Mouse (Mus musculus) right cerebral cortex, postnatal 36 days (tissue): ENCODE measurements around the gene Pcnp.
"Not testable (repeated sequence)": the region's sequence is repeated elsewhere in the genome, so short reads cannot be mapped to it uniquely, and the experiment has no call there.

Source experiments
- DNase-seq, 2 experiments: peaks; one replicate each; pipeline ENCODE4 v3.0.0; 2022; ENCODE audit warnings: low spot score in 2 of 2, mixed read lengths in 1 of 2

Pcnp gene

GRCm38 (mm10) chr16:56029661-56030082, at the start of gene Pcnp:
Gene Pcnp, minus strand, starts transcription at chr16:56029739.
- DNase-seq: peak; percentile 97

- DNase-seq: no peak
Observed at GRCm38 (mm10) chr16:56076121-56076869, 46.8 kb upstream of the Pcnp start.

DNA sequence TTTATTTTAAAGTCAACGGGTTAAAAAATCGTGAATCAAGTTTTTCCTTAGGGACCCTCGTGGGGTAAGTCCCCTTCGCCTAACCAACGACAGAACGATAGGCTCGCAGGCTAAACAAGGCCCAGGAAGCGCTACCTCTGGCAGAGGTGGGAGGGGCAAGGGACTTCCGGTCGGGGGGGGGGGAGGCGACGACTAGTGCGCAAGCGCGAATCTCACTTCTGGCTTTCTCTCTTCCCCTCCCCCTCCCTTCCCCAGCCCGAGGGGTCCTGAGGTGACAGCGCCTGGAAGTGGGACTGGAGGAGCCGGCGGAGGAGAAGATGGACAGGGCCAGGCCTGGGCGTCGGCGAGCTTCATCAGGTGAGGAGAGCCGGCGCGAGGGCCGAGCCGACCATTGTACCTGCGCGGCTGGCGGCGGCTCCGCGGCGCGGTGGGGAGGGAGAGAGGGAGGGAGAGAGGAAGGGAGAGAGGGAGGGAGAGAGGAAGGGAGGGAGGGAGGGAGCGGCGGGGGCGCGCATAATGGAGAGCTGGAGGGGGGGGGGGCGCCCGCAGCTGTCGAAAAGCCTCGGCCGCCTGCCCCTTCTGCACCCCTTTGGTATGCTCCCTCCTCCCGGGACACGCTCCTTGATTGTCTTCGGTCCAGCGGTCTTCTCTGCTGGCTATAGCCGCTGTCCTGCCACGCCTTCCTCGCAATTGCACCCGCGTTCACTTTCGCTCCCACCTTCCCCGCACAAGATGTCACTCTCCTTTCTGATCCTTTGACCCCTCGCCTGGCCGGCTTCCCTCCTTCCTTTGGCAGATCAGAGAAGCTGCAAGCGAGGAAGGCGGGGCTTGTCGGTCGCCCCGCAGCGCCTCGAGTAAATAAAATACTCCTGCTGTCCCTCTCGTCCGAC, 45.9 kb upstream of the Pcnp start:
- peak; percentile 66 to 74 for DNase-seq

GRCm38 (mm10) chr16:56074565-56074964, 45.0 kb upstream of the Pcnp start:
- no peak for DNase-seq

- no peak for DNase-seq
Observed at GRCm38 (mm10) chr16:56074122-56074521, 44.6 kb upstream of the Pcnp start.

- not testable (repeated sequence) for DNase-seq
Observed at GRCm38 (mm10) chr16:56073150-56073549, 43.6 kb upstream of the Pcnp start.

DNA sequence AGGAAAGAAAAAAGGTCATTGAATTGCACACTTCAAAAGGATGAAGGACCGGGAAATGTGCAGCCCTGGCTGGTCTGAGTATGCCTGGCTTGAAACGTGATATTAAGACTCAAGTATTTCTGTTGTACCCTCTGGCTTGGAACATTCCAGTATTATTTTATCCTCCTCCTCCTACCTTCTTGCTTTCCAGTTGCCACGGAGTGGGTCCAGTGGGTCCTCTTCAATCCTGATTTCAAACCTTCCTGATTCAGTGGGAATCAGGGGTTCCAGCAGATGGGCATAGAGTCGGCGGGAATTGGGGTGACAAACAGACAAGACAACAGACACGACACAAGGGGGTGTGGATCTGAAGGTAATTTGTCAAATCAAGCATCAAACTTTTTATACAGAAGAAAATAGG, 43.0 kb upstream of the Pcnp start:
- DNase-seq: no peak

DNA sequence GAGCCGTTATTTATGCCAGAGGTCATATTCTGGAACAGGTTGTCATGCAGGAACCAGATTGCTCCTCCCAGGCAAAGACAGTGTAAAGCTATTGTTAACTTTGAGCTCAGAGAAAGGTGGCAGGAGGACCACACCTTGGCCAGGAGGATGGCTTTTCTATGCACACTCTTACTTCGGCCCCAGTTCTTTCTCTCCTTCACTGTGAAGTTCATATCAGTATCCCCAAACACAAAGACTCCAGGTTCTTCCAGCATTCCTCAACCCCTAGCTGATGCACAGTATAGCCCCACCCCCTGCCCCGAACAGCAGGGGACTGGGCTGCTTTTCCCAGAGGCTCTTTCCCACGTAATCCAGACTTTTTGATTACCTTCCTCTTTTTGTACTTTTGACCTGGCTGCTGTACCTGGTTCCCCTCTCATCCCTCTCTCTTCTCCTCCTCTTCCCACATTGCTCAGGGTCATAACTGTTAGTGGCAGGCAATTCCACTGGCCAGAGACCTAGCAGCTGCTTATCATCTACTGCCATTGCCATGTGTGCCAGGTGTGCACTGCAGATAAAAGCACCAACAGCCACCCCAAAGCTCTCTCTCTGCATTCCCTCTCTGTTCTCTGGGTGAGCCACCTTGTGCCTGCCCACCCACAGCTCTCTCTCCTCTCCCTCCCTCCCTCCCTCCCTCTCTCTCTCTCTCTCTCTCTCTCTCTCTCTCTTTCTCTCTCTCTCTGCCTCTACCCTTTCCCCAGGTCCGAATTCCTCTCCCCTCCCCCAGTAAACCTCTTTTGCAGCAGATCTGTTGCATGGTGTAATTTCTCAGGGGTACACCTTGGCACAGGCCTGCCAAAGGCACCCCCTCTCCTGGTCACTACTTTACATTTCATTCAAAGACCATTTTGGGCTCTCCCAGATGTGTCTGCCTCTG, 42.0 kb upstream of the Pcnp start:
- DNase-seq: no peak

- DNase-seq: no peak
Observed at GRCm38 (mm10) chr16:56068523-56069070, 39.1 kb upstream of the Pcnp start.

- DNase-seq: no peak
Observed at GRCm38 (mm10) chr16:56066113-56066512, 36.6 kb upstream of the Pcnp start.

DNA sequence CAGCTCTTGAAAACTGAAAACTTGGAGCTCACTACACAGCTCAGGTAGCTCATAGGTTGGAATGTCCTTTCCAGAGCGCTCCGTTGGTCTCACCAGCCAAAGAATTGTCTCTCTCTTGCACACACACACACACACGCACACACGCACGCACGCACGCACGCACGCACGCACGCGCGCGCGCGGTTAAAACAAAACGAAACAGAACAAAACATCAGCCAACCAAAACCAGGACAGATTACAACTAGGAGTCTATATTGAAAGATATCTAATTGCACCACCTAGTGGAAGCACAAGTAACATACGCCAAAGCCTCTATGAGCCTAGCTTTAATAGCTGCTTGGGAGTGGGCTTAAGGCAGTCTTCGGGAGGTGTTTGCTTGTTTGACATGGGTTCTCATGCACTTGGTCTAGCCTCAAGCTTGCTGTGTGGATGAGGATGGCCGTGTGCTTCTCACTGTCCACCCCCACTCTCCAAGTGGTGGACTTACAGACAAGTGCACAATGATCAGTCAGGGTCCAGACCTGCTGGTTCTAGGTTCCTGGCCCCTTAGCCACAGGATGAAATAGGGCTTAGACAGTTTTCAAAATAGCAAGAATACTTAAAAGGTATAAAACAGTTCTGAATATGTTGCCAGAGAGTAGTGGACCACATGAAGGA, 34.9 kb upstream of the Pcnp start:
- peak; percentile 60 to 71 for DNase-seq

- DNase-seq: no peak
Observed at GRCm38 (mm10) chr16:56062981-56063380, 33.4 kb upstream of the Pcnp start.

DNA sequence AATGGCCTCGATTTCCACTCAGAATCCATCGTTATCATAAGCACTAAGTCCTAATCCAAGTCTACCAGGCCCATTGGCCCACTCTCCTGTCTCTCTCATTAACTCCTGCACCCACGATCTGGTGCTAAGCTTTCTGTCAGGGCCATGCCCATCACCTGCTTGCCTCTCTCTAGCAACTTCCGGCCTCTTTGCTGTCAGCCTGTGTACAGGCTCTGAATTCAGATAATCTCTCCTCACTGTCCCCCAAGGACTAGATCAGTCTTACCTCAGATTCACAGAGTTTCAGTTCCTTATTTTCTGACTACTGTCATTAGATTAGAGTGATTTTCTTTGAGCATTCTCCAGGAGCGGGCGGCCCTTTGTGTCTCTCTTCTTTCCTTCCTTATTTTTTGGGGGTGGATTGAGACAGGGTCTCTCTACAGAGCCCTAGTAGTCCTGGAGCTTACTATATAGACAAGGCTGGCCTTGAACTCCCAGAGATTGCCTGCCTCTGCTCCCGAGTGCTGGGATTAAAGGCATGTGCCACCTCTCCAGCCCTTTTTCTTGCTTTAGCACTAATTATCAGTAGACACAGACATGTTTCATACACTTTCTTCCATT, 32.6 kb upstream of the Pcnp start:
- DNase-seq: no peak

- no peak for DNase-seq
Observed at GRCm38 (mm10) chr16:56058151-56058550, 28.6 kb upstream of the Pcnp start.

DNA sequence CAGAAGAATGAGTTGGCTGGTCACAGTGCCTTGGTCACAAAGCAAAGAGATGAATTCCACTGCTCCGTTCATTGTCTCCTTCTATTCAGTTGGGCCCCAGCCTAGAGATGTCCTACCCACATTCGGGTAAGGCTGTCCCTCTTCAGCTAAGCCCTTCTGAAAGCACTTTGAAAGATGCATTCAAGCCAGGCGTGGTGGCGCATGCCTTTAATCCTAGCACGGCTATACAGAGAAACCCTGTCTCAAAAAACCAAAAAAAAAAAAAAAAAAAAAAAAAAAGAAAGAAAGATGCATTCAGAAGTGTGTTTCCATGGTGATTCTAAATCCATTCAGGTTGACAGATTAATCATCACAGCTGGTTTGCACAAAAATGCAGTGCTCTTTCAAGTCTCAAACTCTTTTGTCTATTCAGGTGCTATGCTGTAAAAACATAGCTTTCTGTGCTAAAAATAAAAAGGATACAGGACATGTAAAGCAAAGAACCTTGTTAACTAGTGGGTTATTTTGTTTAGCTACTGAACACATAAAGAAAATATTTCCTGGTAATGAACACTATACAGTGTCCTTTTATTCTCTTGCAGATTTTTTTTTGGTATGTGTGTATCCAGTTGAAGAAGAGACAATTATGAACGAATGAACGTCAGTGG, 27.5 kb upstream of the Pcnp start:
- DNase-seq: no peak

DNA sequence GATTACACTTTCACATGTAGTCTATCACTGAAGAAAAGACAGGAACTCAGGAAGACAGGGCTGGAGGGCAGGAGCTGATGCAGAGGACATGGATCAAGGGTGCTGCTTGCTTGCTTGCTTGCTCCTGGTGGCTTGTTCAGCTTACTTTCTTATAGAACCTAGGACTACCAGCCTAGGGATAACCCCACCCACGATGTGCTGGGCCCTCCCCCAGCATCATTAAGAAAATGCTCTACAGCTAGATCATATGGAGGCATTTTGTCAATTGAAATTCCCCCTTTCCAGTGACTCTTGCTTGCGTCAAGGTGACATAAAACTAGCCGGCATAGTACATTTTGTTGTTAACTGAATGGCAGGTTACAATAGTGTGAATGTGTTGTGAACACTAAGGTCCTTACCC, 26.4 kb upstream of the Pcnp start:
- no peak for DNase-seq

GRCm38 (mm10) chr16:56048038-56048437, 18.5 kb upstream of the Pcnp start, which contains the start of gene Senp7:
Gene Senp7, plus strand, starts transcription at chr16:56048338.
- not testable (repeated sequence) for DNase-seq

DNA sequence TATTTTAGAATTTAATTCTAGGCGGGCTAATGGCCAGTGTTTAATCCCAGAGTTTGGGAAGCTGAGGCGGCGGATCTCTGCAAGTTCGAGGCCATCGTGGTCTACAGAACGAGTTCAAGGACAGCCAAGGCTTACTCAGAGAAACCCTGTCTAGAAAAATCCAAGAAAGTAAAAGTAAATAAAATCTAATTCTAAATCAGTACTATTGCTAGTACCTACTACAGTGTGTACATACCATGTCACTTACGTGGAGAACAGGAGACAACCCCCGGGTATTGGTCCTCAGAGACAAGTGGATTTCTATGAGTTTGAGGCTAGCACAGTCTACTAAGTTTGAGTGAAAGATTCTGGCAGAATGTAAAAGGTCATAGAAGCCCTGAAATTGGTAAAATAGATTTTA, 8.6 kb upstream of the Pcnp start:
- DNase-seq: no peak

DNA sequence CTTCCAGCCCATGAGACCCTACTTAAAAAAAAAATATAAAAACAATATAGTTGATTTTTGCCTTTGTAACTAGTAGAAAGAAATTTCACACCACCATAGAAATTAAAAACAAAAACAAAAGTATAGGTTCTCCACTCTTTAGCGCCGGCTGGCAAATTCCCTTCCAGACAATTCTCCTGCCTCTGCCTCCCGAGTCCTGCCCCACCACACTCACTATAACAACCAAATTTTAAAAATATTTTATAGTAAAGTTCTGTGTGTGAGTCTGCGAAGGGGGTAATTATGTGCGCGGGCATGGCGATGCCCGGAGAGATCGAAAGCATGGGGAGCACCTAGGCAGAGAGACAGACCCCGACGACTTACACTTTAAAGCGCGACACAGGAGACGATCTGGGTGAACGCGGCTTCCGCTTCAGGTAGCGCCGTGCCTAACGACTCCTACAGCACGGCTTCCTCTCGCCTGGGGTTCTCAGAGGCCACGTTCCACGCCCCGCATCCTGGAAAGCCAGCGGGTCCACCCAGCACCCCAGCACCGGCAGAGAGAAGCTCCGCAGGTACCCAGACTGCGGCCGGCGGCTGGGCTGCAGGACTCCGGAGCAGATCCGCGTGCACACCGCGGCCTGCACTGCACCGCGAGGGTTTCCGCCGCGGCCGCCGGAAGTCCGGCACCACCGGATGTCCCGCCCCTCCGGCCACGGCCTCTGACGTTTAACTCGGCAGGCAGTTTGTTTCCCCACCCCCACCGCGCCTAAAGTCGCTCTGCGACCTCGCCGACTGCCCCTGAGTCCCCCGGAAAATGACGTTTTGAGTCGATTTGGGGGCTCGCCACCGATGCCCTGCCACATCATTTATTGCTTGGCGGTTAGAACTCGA, 7.8 kb upstream of the Pcnp start, which contains the start of gene Trmt10c:
Trmt10c (minus strand) TSS at position 682 of the 873 bp plus-strand sequence.
- DNase-seq: peak; percentile 88
